Mouse (Mus musculus): ENCODE measurements around the gene Hsd17b3.

GRCm38 (mm10) chr13:64018586-64019141 is 70.4 kb downstream of the Hsd17b3 start:
- TF ChIP-seq POLR2A (IDR thresholded peaks at IDR 0.05; ENCODE audit: borderline replicate concordance, low read depth, low read length) (no peak), CTCF (IDR thresholded peaks at IDR 0.05; ENCODE audit: low read depth, low read length) (no peak)

All from bone marrow macrophage, adult 2 months (primary cell).